Mouse (Mus musculus) heart, postnatal 0 days (tissue): Measurements from ENCODE around the gene Prpf4.

ENCODE experiments used
- CTCF ChIP-seq: IDR thresholded peaks from 2 replicates; pipeline ENCODE4 v1.5.1; 2016; ENCODE audit warnings: antibody characterized with exemption, control low read depth, low read depth
- EP300 ChIP-seq: IDR thresholded peaks from 2 replicates; pipeline ENCODE4 v1.6.1; 2016; ENCODE audit warnings: antibody characterized with exemption, low read depth

DNA sequence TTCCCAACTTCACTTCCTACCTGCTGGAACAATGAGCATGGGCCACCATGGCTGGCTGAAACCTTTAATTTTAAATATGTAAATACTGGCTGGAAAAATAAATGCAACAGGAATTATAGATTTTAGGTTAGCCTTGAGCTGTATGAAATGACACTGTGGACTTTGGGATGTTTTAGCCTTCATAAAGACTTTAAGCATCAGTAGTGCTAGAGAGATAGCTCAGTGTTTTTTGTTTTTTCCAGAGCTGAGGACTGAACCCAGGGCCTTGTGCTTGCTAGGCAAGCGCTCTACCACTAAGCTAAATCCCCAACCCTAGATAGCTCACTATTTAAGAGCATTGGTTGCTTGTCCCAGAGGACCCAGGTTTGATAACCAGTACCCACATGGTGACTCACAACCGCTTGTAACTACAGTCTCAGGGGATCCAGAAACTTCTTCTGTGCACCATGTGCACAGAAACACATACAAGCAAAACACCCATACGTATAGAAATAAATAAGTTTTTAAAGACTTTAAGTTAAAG lies 28.7 kb downstream of the Prpf4 start:
- TF ChIP-seq CTCF (no peak), EP300 (no peak)
